Mouse (Mus musculus): ENCODE measurements around the gene Ccdc34. TPM values are rescaled to one million over a fixed set of nuclear protein-coding genes. Genes with fewer than 3 reads are reported as not detected.
"Not testable (repeated sequence)": the region's sequence is repeated elsewhere in the genome, so short reads cannot be mapped to it uniquely, and the experiment has no call there.

Ccdc34 gene
- total RNA-seq, 1 experiment from 2014 or later: 7.6 TPM

DNA sequence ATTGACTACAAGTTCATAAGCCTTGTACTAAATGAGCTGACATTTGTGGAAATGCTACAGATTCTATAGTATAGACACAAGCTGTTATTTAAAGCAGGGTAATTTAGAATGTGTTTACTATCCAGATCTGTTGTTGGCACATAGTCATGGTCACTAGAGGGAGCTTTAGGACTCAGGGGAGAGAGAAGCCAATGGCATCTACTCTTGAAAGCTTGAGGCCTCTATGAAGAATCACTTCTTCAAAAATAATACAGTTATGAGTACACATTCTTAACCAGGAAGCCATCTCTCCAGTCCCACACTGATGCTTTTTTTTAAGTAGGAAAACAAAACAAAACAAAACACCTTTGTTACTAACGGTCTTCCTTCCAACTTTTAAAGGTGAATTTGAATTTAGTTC is 45.5 kb downstream of the Ccdc34 start:
- ATAC-seq (ENCODE audit: extremely low read depth, insufficient number of reproducible peaks, low FRiP score, poor library complexity, severe bottlenecking): no peak

DNA sequence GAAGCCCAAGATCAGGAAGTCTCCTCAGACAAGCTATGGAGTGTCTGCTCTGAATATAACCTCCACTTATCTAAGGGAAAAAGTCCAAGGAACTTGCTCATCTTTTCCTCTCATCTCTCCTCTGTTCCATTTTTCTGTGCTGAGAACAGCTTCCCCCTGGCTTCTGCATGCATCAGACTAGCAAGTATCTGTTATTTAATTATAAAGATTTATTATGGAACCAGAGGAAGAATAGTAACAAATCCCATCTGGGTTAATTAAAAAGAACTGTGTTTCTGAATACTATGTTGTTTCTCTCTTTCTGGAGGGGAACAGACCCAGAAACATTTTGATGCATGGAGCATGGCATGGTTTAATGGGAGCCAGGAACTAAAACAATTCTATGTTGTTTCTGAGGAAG is 51.3 kb downstream of the Ccdc34 start:
- no peak for ATAC-seq (ENCODE audit: extremely low read depth, insufficient number of reproducible peaks, low FRiP score, poor library complexity, severe bottlenecking)

DNA sequence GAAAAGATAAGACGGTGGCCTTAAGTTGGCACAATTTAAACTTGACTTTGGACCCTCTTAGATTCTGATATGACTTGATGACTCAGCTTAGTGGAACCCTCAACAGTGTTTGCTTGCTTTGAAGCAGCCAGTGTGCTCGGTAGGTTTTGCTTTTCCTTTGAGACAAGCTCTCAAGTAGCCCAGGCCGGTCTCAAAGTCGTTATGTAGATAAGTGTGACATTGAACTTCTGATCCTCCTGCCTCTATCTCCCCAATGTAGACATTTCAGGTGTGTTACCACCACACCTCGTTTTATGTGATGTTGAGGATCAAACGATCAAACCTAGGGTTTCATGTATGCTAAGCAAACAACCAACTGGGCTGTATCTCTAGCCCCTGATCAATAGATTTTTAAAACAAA is 55.4 kb downstream of the Ccdc34 start:
- no peak for ATAC-seq (ENCODE audit: extremely low read depth, insufficient number of reproducible peaks, low FRiP score, poor library complexity, severe bottlenecking)

DNA sequence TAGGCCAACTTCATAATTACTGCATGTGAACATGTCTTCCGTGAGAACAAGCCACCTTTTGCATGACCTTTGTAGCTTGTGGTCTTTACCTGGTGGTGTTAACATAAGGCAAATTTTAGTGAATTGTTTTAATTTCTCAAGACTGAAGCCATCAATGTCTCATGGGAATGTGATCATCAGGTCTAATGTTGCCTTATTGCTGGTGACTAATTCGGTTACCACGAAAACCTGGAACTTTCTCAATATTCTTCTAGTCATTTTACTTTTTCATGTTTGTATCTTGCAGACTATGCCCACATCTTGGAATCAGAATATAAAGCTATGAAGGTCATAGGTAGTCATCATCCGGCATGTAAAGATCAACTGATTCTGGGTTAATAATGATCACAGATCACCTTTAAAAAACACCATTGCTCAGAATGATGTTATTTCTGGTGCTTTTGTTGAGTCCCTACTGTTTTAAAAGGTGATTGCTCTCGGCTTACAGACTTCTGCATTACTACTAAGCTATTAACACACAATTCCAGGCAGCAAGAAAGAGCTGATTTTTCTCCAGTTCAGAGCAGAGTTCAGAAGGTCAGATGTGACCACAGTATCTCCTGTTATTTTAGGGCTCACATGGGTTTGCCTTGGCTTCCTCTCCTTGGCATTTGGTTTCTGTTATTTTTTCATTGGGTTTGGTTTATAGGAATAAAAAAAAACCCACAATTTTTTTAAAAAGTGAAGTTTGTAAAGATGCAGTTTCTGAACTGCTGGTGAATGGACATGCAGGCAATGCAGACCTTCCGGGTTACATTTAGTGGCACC is 57.2 kb downstream of the Ccdc34 start:
- no peak for ATAC-seq (ENCODE audit: extremely low read depth, insufficient number of reproducible peaks, low FRiP score, poor library complexity, severe bottlenecking)

DNA sequence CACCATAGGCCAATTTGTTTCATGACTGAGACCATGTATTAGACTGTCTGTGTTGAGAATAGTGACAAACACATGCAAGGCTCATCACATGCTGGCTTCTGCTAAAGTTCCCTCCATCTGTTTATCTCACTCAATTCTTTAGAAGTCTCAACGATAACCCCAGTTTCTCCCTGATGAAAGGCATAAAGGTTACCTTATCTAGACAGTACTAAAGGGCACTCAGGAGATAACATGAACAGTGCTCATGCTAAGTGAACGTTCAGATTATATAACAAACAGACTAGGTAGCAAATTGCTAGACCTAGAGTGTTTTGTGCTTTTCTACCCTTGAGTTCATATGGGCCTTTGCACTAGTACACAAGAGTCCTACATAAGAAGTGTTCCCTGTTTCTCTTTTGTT is 59.6 kb downstream of the Ccdc34 start:
- no peak for ATAC-seq (ENCODE audit: extremely low read depth, insufficient number of reproducible peaks, low FRiP score, poor library complexity, severe bottlenecking)

DNA sequence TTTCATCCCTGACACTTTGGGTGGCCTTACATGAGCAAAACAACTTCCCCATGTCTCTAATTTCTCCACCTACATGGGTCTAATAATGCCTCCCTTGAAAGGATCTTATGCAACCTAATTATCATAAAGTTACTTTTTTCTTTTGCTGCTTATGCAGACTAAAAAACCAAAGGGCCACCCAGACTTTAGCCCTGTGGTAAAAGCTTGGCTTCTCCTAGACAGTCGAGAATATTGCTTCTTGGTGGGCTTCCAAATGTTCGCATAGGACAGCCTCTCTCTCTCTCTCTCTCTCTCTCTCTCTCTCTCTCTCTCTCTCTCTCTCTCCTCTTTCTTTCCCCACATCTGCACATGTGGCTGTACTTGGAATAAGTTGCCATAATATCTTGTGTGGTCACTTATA is 60.0 kb downstream of the Ccdc34 start:
- no peak for ATAC-seq (ENCODE audit: extremely low read depth, insufficient number of reproducible peaks, low FRiP score, poor library complexity, severe bottlenecking)

DNA sequence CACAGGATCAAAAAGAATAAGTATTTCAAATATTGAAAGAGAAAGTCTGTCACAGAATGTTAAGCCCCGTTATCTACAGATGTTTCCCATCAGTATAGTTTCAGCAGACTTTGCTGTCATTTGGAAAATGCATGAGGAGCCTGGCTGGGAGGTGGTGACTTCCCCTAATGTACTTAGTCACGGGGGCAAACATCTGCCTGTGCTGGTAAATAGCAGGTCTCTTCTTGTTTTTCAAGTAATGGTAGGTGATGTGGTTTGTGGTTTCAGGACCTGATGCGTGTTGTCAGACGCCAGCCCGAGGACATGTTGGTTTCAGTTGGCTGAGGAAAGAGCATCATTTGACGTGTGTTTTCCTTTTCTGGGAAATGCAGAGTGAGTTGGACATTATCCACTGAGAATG is 62.9 kb downstream of the Ccdc34 start:
- no peak for ATAC-seq (ENCODE audit: extremely low read depth, insufficient number of reproducible peaks, low FRiP score, poor library complexity, severe bottlenecking)

DNA sequence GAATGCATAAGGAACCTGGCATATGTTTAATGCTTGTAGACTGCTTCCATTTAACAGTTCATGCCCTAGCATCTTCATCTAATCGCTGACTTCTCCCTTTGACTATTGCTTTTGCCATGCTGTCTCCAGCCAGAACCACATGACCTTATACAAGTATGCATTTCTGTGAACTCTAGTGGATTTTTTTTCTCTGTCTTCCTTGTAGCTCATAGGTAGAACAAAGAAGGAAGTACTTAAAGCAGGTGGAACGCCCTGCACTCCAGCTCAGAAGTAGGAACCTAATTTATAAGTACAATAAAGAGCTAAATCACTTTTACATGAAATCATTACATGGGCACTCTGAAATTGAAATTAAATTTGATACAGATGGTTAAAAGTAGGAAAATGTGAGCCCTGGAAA is 65.4 kb downstream of the Ccdc34 start:
- no peak for ATAC-seq (ENCODE audit: extremely low read depth, insufficient number of reproducible peaks, low FRiP score, poor library complexity, severe bottlenecking)

DNA sequence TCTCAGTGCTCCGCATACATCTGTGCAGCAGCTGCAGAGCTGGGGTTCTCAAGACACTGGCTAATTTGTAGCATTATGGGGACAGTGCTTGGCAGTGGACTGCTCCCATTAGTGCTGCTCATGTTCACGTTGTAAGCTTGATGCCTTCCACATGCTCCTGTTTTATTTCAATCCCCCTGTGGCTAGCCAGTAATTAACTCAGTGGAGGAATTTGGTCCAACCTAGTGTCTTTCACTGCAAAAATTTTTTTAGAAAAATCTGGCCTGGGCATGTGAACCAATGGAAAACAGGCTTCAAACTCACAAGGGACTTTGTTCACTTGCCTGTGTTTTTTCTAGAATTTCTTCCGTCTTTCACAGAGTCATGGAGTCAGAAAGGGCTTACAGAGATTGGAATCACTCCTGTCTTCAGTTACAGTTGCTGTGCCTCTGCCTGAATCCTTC is 68.1 kb downstream of the Ccdc34 start:
- ATAC-seq (ENCODE audit: extremely low read depth, insufficient number of reproducible peaks, low FRiP score, poor library complexity, severe bottlenecking): no peak

DNA sequence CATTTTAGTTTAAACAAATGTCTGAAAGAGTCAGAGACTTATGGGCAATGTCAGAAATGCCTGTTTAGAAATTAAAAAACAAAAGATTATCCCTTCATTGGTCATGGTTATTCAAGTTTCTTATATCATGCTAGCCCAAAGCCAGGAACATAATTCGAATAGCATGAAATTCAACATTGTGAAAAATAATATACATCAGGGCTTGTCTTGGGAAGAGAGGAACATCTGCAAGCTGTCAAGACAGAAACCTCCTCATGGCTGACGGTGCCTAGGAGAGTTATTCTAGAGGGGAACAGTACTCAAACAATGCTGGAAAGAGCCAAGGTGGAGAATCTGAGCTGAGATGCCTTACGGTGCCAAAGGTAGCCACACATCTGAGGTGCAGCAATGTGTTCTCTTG is 96.5 kb downstream of the Ccdc34 start:
- ATAC-seq (ENCODE audit: extremely low read depth, insufficient number of reproducible peaks, low FRiP score, poor library complexity, severe bottlenecking): no peak

DNA sequence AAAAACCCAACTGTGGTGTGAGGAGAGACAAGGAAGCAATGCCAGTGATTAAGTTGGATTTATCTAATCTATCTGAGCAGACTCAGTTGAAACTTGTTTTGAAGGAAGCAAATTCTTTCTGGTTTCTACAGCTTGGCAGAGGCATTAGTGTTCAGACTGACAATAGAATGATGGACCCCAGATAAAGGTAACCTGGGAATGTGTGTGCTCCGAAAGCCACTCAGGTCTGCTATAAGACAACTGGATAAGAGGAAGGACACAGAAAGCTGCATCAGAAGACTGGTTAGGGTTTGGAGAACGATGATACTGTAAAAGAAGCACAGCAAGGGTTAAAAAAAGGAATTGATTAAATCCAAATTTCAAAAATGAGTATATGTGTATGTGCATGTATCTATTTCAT is 111.8 kb downstream of the Ccdc34 start:
- no peak for ATAC-seq (ENCODE audit: extremely low read depth, insufficient number of reproducible peaks, low FRiP score, poor library complexity, severe bottlenecking)

DNA sequence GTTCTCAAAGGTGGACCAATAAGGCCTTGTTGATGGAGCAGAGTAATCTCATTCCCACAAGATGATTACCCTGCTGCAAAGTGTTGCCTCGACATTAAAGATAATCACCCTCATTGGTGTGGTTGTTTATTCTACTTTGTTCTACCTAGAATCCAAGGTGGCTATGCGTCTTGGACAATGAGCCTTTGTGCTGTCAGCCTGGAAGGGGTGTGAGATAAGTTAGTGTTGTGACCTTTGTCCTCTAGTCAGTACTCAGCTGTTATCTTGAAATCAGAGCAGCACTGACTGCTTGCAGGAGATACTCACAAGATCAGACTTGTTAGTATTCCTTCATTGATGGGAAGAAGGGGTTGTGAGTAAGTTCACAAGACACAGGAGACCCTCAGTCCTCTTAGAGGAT is 114.0 kb downstream of the Ccdc34 start:
- no peak for ATAC-seq (ENCODE audit: extremely low read depth, insufficient number of reproducible peaks, low FRiP score, poor library complexity, severe bottlenecking)

DNA sequence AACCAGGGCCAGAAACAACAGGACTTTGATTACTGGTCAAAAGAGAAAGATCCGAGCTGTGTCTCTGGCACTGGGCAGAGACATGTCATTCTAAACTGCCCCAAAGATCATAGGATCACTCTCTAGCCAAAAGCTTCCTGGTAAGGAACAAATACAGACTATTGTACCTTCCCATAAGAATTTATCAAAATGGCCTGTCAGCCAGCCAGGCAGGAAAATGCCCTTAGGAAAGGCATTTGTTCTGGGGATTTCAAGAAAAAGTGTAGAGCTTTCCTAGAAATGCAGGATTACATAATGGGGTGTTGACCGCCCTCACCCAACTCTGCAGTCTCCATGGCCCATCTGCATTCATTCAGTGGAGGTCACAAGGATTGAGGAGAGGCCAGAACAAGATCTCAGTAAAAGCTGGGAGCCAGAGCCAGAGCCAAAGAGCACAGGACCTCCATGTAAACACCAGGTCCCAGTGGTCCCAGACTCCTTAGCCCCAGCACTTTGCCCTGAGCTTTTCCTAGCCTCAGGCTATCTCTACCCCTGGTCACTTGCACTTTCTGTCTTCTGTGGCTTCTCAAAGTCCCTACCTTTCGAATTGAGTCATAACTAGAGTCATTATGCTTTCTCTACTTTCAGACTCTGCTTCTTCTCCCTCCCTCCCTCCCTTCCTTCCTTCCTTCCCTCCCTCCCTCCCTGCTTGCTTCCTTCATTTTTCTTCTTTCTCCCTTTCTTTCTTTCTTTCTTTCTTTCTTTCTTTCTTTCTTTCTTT is 115.9 kb downstream of the Ccdc34 start:
- ATAC-seq (ENCODE audit: extremely low read depth, insufficient number of reproducible peaks, low FRiP score, poor library complexity, severe bottlenecking): no peak

DNA sequence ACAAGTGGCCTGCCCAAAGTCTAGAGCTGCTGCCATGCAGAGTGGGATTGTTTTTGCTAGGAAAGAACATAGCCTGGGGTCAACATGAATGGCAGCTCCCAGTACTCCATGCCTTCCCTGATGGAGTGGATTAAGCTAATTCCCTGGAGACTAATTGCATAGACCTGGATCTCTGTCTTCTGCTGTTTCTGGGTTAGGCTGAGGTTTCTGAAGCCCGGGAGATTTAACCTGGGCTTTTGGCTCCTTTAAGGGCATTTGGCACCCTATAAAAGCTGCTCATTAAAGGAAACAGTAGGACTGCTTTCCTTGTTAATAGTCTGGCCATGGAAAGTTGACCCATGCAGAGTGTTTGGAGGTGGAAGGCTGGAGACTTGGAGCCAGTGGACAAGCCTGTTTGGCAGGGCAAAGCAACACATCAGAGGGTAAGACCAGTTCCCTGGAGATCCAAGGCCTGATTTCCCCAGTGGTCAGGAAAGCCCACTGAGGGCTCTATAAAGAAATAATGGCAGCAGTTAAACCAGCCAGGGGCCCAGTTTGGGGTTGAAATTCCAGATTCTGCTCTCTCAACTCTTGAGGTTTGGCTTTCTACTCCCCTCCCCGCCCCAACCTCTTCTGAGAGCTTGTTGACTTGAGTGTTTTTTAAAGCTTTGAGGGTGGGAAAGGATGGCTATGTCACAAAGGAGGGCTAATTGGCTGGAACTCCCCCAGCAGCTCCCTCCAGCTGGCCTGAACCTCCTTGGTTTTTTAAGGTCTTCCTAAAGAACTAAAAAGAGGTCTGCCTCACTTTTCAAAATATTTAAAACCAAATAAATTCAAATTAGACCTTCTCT is 117.4 kb downstream of the Ccdc34 start:
- no peak for ATAC-seq (ENCODE audit: extremely low read depth, insufficient number of reproducible peaks, low FRiP score, poor library complexity, severe bottlenecking)

DNA sequence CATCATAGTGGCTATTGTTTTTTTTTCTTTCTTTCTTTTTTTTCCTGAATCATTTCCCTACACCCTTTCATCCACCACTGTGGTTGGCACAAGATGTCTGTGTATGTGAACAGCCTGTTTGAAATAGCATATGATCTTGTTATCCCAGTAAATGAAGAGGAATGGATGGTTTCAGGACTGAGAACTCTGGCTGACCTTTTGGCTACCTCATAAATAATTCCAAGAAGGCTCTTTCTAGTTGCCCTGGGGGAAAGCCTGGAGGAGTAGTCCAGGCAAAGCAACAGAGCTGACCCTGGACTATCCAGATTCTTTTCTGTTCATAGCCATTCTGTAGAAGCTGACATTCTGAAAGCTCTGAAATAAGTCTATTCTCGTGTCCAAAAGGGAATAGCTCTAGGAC is 119.7 kb downstream of the Ccdc34 start:
- no peak for ATAC-seq (ENCODE audit: extremely low read depth, insufficient number of reproducible peaks, low FRiP score, poor library complexity, severe bottlenecking)

DNA sequence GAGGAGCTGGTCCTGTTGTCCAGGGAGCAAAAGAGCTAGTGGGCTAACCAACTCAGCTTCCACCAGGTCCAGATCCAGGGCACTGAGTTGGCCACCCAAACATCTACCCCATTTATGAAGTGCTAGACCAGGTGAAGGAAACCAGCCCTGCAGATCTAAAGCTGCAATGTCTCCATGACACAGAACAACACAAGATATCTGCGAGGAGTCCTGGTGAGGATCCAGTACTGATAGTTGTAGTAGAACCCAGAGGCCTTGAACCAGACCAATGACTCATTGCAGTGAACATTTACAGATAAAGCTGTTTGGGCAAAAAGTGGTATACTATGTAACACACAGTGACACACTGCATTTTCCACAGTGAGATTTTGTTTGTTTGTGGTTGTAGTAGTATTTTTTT is 120.5 kb downstream of the Ccdc34 start:
- no peak for ATAC-seq (ENCODE audit: extremely low read depth, insufficient number of reproducible peaks, low FRiP score, poor library complexity, severe bottlenecking)

DNA sequence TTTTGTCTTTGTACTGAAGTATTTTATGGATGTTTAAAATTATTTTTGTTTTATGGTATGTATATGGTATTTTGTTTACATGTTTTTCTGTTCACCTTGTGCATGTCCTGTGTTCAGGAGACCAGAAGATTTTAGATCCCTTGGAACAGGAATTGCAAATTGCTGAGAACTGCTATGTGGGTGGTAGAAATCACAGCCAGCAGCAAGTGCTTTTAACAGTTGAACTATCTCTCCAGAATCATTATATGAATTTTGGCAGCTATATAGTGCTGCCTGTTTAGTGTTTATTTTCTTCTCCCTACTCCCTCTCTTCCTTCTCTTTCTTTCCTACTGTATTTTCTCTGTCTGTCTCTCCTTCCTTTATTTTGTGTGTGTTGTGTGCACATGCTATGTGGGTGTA is 130.4 kb downstream of the Ccdc34 start:
- ATAC-seq (ENCODE audit: extremely low read depth, insufficient number of reproducible peaks, low FRiP score, poor library complexity, severe bottlenecking): not testable (repeated sequence)

DNA sequence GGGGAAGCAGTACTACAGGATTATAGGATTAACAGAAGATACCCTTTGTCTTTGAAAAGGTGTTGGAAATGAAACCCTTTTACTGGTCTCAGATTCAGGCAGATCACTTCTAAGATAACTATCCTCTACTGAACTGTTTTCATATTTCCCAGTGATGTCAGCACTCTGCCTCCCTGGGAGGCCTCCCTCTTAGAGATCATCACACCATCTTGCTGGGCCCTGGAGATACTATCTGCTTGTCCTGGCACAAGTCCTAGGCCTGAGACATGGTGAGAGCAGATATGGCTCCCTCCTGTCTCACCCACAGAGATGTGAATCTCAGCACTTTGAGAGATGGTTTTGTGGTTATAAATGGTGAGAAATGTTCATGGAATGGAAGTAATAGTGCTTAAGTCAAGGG is 131.6 kb downstream of the Ccdc34 start:
- ATAC-seq (ENCODE audit: extremely low read depth, insufficient number of reproducible peaks, low FRiP score, poor library complexity, severe bottlenecking): no peak

DNA sequence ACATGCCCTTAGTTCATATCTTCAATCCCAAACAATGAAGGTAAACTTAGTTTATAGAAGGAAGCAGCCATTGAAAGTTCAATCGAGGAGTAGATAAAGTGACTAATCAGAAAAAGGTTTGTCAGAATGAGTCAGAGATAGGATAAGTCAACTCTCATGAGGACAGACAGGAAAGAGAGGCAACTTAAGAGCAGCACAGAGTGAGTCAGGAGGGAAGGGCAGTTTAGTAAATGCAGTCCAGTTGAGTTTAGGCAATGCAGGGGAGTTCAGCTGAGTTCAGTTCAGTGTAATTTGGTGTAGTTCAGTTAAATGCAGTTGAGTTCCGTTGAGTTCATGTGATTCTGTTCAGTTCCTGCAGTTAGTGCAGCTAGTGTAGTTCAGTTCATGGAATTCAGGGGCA is 138.7 kb downstream of the Ccdc34 start:
- ATAC-seq (ENCODE audit: extremely low read depth, insufficient number of reproducible peaks, low FRiP score, poor library complexity, severe bottlenecking): no peak

DNA sequence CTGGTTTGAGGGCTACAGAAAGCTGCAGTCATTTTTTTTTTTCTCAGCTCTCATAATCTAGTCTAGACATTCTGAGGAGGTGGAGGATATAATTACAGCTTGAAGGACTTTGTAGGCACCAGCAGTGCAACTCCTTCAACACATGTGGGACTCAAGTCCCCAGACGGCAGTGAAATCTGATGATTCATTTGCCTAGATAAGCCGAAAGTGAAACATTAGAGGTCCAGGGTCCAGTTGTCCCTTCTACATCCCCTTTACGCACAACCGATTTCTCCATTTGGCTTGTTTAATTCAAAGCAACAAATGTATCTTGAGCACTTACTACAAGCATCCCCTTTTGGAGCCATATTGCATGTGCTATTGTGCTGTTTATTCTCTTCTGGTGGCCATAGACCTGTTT is 147.4 kb downstream of the Ccdc34 start:
- ATAC-seq (ENCODE audit: extremely low read depth, insufficient number of reproducible peaks, low FRiP score, poor library complexity, severe bottlenecking): no peak

Data from neutrophil, adult 5-6 weeks (primary cell).